Mouse (Mus musculus) forebrain, postnatal 0 days (tissue): ENCODE data around the gene Ubac1. TPM values are rescaled to one million over a fixed set of nuclear protein-coding genes. Genes with fewer than 3 reads are reported as not detected.

ENCODE experiments used
- ATAC-seq: fragments of 200-750 bp; cut with Nextera tagmentation; 2 replicates; pipeline ENCODE4 v1.8.0; 2017; ENCODE audit warnings: mild to moderate bottlenecking, moderate library complexity
- DNase-seq: peaks from one replicate; pipeline ENCODE4 v3.0.0-alpha.2; 2015
- H3K27ac ChIP-seq: fragments of 300-500 bp; sonication (generic); 2 replicates; pipeline ENCODE4 v1.5.1; 2014; ENCODE audit warnings: low read depth, mild to moderate bottlenecking, antibody characterized with exemption, low read length, moderate library complexity, mixed read lengths
- H3K27me3 ChIP-seq: fragments of 300-500 bp; sonication (generic); 2 replicates; pipeline ENCODE4 v1.6.1; 2014; ENCODE audit warnings: mild to moderate bottlenecking, low read length, mixed read lengths; ENCODE audit not compliant: insufficient read depth
- H3K36me3 ChIP-seq: fragments of 300-500 bp; sonication (generic); 2 replicates; pipeline ENCODE4 v1.6.1; 2014; ENCODE audit warnings: mild to moderate bottlenecking, moderate library complexity; ENCODE audit not compliant: insufficient read depth
- H3K4me1 ChIP-seq: fragments of 300-500 bp; sonication (generic); 2 replicates; pipeline ENCODE4 v1.6.1; 2014; ENCODE audit warnings: antibody characterized with exemption; ENCODE audit not compliant: insufficient read depth
- H3K4me2 ChIP-seq: fragments of 300-500 bp; sonication (generic); 2 replicates; pipeline ENCODE4 v1.6.1; 2014; ENCODE audit warnings: low read depth, mild to moderate bottlenecking, moderate library complexity
- H3K4me3 ChIP-seq: fragments of 300-500 bp; sonication (generic); 2 replicates; pipeline ENCODE4 v1.5.1; 2014; ENCODE audit warnings: low read depth, low read length, mixed read lengths
- H3K9ac ChIP-seq: fragments of 300-500 bp; sonication (generic); 2 replicates; pipeline ENCODE4 v1.6.1; 2014; ENCODE audit warnings: mild to moderate bottlenecking
- H3K9me3 ChIP-seq: fragments of 300-500 bp; sonication (generic); 2 replicates; pipeline ENCODE4 v1.6.1; 2016; ENCODE audit warnings: low read length
- CTCF ChIP-seq: sonication (generic); IDR thresholded peaks from 2 replicates; pipeline ENCODE4 v1.5.1; 2016; ENCODE audit warnings: antibody characterized with exemption, control low read depth, low read depth
- WGBS: fragments of 180-500 bp; shearing (Covaris S2); extraction: QIAGEN DNeasy Blood & Tissue Kit; methylation state at CpG from one replicate; pipeline ENCODE4 v1.1.7; 2014; 5-methylcytosine and 5-hydroxymethylcytosine counted together
- polyA plus RNA-seq: library from polyadenylated mRNA; unstranded; fragments of >200 nt; fragmentation: Nextera tagmentation; extraction: Ambion mirVana; gene quantifications from 2 replicates; pipeline ENCODE4 v1.2.1, GENCODE M21; 2015
- total RNA-seq: library from RNA; depleted of rRNA; stranded (reverse); fragments of >200 nt; gene quantifications from 2 replicates; pipeline ENCODE4 v1.2.3, GENCODE M21; 2014

The Ubac1 gene
- total and polyA plus RNA-seq, 2 experiments from 2014 or later = 121 to 150 TPM

DNA sequence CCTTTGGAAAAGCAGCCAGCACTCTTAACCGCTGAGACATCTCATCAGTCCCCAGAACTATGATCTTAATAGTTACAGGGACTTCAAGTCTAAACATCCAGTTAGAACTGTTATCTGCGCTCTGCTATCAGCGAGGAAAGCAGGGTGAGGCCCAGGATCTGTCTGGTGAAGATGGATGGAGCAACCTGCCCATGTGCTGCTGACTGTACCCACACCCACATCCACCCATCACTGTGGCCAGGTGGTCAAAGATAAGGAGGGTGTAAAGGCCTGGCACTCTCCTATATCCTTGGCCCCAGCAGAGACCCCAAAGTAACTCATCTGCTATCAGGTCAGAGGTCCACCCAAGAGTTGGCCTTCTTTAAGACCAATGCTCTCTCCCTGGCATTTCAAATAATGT, 7.9 kb downstream of the Ubac1 start:
- H3K9me3 ChIP-seq = no peaks in the 10 kb centered on the region
- no peak overlapping the region for H3K4me2 ChIP-seq
- ATAC-seq (no peak), DNase-seq (no peak)
- no peaks in the 10 kb centered on the region for H3K27me3 ChIP-seq
- no peak overlapping the region for H3K4me3 ChIP-seq
- no peak for TF ChIP-seq CTCF
- H3K27ac ChIP-seq = no peak overlapping the region
- H3K36me3 ChIP-seq = peaks cover 60% of the 10 kb centered on the region
- 99% methylated on average over 3 of the region's 3 CpGs for WGBS
- H3K9ac ChIP-seq = no peak overlapping the region
- no peaks in the 10 kb centered on the region for H3K4me1 ChIP-seq

DNA sequence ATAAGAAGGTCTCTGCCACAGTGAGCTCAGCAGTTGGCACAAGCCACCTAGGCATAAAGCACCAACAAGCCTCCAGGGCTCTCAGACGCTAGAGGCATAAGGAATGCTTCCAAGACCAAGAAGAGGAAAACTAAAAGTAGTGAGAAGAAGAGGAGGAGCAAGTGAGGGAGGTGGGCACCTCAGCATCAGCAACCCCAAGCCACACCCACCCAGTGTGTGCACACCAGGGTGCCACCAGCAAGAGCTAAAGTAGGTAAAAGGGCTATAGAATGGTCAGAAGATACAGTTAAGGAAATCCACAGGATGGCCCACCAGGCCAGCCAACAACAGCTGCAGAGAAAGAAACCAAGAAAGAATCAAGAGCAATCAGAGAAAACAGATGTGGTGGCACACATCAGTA, 10.1 kb downstream of the Ubac1 start:
- Histone ChIP-seq H3K9me3 (no peaks in the 10 kb centered on the region), H3K4me3 (no peak overlapping the region), H3K27ac (no peak overlapping the region), H3K36me3 (peaks cover 82% of the 10 kb centered on the region), H3K4me2 (no peak overlapping the region), H3K27me3 (no peaks in the 10 kb centered on the region), H3K4me1 (no peaks in the 10 kb centered on the region), H3K9ac (no peak overlapping the region)
- DNase-seq = no peak
- 67% methylated on average over 1 of the region's 1 CpGs for WGBS
- no peak for ATAC-seq
- TF ChIP-seq CTCF = no peak

DNA sequence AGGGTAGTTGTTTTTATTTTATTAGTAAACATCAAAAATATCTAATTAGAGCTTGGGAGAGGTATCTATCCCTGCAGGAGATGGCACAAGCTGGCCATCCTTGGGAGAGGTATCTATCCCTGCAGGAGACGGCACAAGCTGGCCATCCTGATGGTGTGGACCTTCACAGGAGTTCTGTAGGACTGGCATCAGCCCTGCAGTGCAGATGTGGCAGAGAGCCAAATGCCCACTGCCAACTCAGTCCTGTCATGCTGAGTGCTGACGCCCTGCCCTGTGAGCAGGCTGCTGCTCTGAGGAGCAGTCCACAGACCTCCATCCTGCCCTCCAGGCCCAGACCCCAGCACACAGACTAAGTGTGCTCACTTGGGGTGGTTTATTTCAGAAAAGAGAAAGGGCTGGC, 19.5 kb downstream of the Ubac1 start:
- DNase-seq = peak; percentile 14
- WGBS = 43% methylated on average over 2 of the region's 2 CpGs

DNA sequence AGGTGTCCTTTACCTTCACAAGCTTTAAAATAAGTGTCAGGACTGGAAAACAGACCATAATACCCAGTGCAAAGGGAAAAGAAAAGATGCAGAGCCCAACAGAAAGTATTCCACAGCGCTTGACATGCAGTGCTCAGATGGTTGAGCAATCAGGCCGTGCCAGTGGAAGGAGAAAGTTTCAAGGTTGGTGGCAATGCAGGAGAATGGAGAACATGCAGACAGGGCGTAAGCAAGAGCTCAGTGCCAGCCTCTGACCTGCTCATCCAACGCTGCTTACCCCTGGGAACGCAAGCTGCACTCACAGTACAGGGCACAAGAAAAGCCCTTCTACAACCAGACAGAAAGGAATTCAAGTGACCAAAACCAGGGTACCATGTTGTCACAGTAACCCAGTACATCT, 20.4 kb downstream of the Ubac1 start:
- DNase-seq = no peak
- no peak overlapping the region for H3K4me3 ChIP-seq
- 95% methylated on average over 5 of the region's 5 CpGs for WGBS
- no peak overlapping the region for H3K4me2 ChIP-seq
- no peaks in the 10 kb centered on the region for H3K27me3 ChIP-seq
- no peak overlapping the region for H3K27ac ChIP-seq
- H3K4me1 ChIP-seq = no peaks in the 10 kb centered on the region
- no peak for ATAC-seq
- peaks cover 74% of the 10 kb centered on the region for H3K36me3 ChIP-seq
- no peak overlapping the region for H3K9ac ChIP-seq
- no peaks in the 10 kb centered on the region for H3K9me3 ChIP-seq
- no peak for TF ChIP-seq CTCF

More for the DNA sequence above, 19.5 kb downstream of the Ubac1 start:
- no peaks in the 10 kb centered on the region for H3K9me3 ChIP-seq
- no peak for ATAC-seq
- H3K4me1 ChIP-seq = no peaks in the 10 kb centered on the region
- H3K27ac ChIP-seq = no peak overlapping the region
- TF ChIP-seq CTCF = no peak
- no peak overlapping the region for H3K4me3 ChIP-seq
- H3K36me3 ChIP-seq = peaks cover 79% of the 10 kb centered on the region
- no peak overlapping the region for H3K9ac ChIP-seq
- no peaks in the 10 kb centered on the region for H3K27me3 ChIP-seq
- no peak overlapping the region for H3K4me2 ChIP-seq

DNA sequence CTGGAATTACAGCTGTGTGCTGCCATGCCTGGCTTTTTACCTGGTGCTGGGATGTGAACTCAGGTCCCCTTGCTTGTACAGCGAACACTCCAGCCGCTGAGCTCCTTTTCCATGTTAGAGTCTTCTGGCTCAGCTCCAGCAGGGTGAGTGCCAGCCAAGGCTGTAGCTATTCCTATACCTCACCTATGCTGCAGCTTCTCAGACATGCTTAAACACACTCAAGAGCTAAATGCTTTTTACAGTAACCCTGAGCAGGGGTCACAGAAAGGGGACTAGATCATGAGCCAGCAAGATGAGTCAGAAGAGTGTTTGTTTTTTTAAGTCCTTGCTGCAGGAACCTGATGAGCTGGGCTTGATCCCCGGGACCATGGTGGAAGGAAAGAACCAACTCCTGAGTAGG, 23.8 kb downstream of the Ubac1 start:
- no peak overlapping the region for H3K9ac ChIP-seq
- no peak for TF ChIP-seq CTCF
- no peaks in the 10 kb centered on the region for H3K27me3 ChIP-seq
- DNase-seq (no peak), ATAC-seq (no peak)
- H3K36me3 ChIP-seq = peaks cover 53% of the 10 kb centered on the region
- H3K27ac ChIP-seq = no peak overlapping the region
- H3K4me2 ChIP-seq = no peak overlapping the region
- WGBS = 82% methylated on average over 3 of the region's 3 CpGs
- H3K4me3 ChIP-seq = no peak overlapping the region
- no peaks in the 10 kb centered on the region for H3K4me1 ChIP-seq
- H3K9me3 ChIP-seq = no peaks in the 10 kb centered on the region

DNA sequence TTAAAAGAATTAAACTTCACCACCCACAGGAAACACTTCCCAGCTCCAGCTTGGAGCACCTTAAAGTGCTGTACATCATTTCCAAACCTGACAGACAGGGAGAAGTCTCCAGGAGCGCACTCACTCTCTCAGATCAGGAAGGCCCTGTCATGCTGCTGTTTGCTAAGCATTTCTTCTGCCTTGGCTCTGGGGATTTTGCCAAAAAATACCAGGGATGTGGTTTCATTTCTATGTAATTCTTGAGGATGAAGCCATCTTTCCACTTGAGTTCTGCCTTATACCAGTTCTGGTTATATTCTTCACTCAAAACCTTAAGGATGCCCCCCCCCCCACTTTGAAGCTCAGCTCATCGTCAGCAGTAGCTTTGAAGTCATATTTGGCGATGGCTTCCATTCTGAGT, 26.8 kb downstream of the Ubac1 start:
- no peak overlapping the region for H3K9ac ChIP-seq
- DNase-seq = no peak
- H3K27ac ChIP-seq = no peak overlapping the region
- ATAC-seq = no peak
- no peak overlapping the region for H3K4me3 ChIP-seq
- WGBS = 87% methylated on average over 3 of the region's 3 CpGs
- no peak for TF ChIP-seq CTCF
- no peaks in the 10 kb centered on the region for H3K4me1 ChIP-seq
- no peaks in the 10 kb centered on the region for H3K9me3 ChIP-seq
- peaks cover 28% of the 10 kb centered on the region for H3K36me3 ChIP-seq
- no peaks in the 10 kb centered on the region for H3K27me3 ChIP-seq
- H3K4me2 ChIP-seq = no peak overlapping the region

DNA sequence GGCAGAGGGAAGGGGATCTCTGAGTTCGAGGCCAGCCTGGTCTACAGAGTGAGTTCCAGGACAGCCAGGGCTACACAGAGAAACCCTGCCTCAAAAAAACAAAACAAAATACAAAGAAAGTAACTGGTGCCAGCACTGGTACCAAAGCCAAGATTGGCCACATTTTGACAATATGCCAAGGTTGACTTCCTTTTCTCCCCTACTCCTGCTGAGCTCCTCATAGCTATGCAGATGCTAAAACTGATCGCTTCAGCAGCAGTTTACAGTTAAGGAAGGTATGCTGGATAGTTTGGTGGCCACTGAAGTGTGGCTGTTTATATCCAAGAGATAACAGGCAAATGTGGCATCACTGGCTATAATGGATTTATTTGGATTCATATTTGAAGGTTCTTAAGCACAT, 29.3 kb downstream of the Ubac1 start:
- H3K4me2 ChIP-seq = no peak overlapping the region
- no peak for ATAC-seq
- H3K27ac ChIP-seq = no peak overlapping the region
- no peak for TF ChIP-seq CTCF
- H3K4me3 ChIP-seq = no peak overlapping the region
- no peak overlapping the region for H3K9ac ChIP-seq
- H3K4me1 ChIP-seq = no peaks in the 10 kb centered on the region
- peaks cover 9% of the 10 kb centered on the region for H3K36me3 ChIP-seq
- 57% methylated on average over 2 of the region's 2 CpGs for WGBS
- H3K9me3 ChIP-seq = no peaks in the 10 kb centered on the region
- DNase-seq = no peak
- no peaks in the 10 kb centered on the region for H3K27me3 ChIP-seq

DNA sequence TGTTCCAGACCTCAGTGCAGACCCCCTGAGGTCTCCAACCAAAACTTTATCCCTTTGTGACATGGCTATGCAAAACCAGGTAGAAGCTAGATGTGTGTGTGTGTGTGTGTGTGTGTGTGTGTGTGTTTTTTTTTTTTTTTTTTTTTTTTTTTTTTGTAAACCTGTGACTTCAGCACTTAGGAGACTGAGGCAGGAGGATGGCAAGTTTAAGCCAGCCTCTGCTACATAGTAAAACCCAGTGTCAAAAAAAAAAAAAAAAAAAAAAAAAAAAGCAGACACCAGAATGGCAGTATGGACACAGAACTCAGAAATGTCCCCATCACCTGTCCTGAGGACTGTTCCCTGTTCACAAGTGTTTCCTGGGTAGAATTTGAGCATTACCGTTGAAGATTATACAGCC, 31.9 kb downstream of the Ubac1 start:
- no peak overlapping the region for H3K4me3 ChIP-seq
- H3K9ac ChIP-seq = no peak overlapping the region
- ATAC-seq (no peak), DNase-seq (no peak)
- 0 out of 2 replicates have a peak, but pooled peaks cover 4% of the 10 kb centered on the region for H3K36me3 ChIP-seq
- TF ChIP-seq CTCF = no peak
- H3K4me1 ChIP-seq = no peaks in the 10 kb centered on the region
- no peaks in the 10 kb centered on the region for H3K27me3 ChIP-seq
- H3K27ac ChIP-seq = no peak overlapping the region
- WGBS = 93% methylated on average over 1 of the region's 1 CpGs
- H3K9me3 ChIP-seq = no peaks in the 10 kb centered on the region
- H3K4me2 ChIP-seq = no peak overlapping the region
